Mouse (Mus musculus): ENCODE results near the gene Proca1. TPM values are rescaled to one million over a fixed set of nuclear protein-coding genes. Genes with fewer than 3 reads are reported as not detected.

Proca1 gene
- polyA plus RNA-seq, 2 experiments = 1.9 to 2.1 TPM

DNA sequence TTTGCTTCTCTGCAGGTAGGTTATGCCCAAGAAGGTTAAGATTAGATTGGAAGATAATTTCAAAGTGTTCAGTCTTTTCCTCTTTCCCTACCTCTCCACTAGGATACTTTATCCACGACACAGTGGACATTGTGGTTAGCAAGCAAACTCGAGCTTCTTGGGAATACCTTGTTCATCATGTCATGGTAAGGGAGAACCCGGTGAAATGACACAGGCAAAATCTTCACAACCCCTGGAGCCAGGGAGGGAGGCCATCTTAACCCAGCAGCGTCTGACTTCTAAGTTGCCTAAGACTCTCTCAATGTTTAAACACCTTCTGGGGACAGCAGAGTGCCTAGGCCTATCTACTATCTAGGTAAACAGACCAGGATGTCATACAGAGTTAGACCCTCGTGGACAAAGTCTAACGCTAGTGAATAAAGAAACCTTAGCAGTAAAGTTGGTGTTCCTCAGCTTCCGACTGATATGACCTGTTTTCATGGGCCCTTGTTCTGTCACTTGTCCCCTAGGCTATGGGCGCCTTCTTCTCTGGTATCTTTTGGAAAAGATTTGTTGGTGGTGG is 13.7 kb upstream of the Proca1 start:
- no peaks in the 10 kb centered on the region for H3K9me3 ChIP-seq (ENCODE audit: control insufficient read depth, low read length)
- no peak for TF ChIP-seq POLR2A (IDR thresholded peaks at IDR 0.05; ENCODE audit: borderline replicate concordance, extremely low read depth, insufficient read depth, insufficient read length)
- DNase-seq (ENCODE audit: low spot score) (no peak), ATAC-seq (ENCODE audit: low FRiP score, low read depth) (no peak)
- peaks cover 39% of the 10 kb centered on the region for H3K4me1 ChIP-seq (ENCODE audit: control insufficient read depth, insufficient read depth, low read length)
- peaks cover 31% of the 10 kb centered on the region for H3K36me3 ChIP-seq (ENCODE audit: control insufficient read depth, insufficient read depth, low read length)
- H3K4me3 ChIP-seq (replicated peaks; ENCODE audit: low read length) = peak overlapping the region; percentile 46
- no peaks in the 10 kb centered on the region for H3K27me3 ChIP-seq (ENCODE audit: control insufficient read depth, insufficient read depth, low read length)
- peak overlapping the region; percentile 94 for H3K27ac ChIP-seq (replicated peaks; ENCODE audit: low read depth, low read length)
- 27% methylated on average over 8 of the region's 8 CpGs for WGBS
- no peak overlapping the region; the same call in 1 of the 2 replicates for H3K9ac ChIP-seq (ENCODE audit: low read depth, low read length, severe bottlenecking)
- peak overlapping the region; percentile 97 for H3K4me2 ChIP-seq (replicated peaks; ENCODE audit: low read depth, low read length, severe bottlenecking)

GRCm38 (mm10) chr11:78180081-78180761 is 13.0 kb upstream of the Proca1 start:
- no peak overlapping the region for H3K4me3 ChIP-seq (replicated peaks; ENCODE audit: low read length)
- no peak for ATAC-seq (ENCODE audit: low FRiP score, low read depth)
- no peak overlapping the region for H3K9ac ChIP-seq (ENCODE audit: low read depth, low read length, severe bottlenecking)
- DNase-seq (ENCODE audit: low spot score) = no peak
- no peaks in the 10 kb centered on the region for H3K9me3 ChIP-seq (ENCODE audit: control insufficient read depth, low read length)
- H3K4me2 ChIP-seq (replicated peaks; ENCODE audit: low read depth, low read length, severe bottlenecking) = no peak overlapping the region
- peaks cover 31% of the 10 kb centered on the region for H3K36me3 ChIP-seq (ENCODE audit: control insufficient read depth, insufficient read depth, low read length)
- no peak for TF ChIP-seq POLR2A (IDR thresholded peaks at IDR 0.05; ENCODE audit: borderline replicate concordance, extremely low read depth, insufficient read depth, insufficient read length)
- no peak overlapping the region for H3K27ac ChIP-seq (replicated peaks; ENCODE audit: low read depth, low read length)
- H3K27me3 ChIP-seq (ENCODE audit: control insufficient read depth, insufficient read depth, low read length) = no peaks in the 10 kb centered on the region
- WGBS = 76% methylated on average over 6 of the region's 6 CpGs
- H3K4me1 ChIP-seq (ENCODE audit: control insufficient read depth, insufficient read depth, low read length) = peaks cover 39% of the 10 kb centered on the region

GRCm38 (mm10) chr11:78181830-78182357 is 11.3 kb upstream of the Proca1 start:
- no peak for DNase-seq (ENCODE audit: low spot score)
- Histone ChIP-seq H3K27ac (replicated peaks; ENCODE audit: low read depth, low read length) (no peak overlapping the region), H3K4me3 (replicated peaks; ENCODE audit: low read length) (peak overlapping the region; percentile 83), H3K4me1 (ENCODE audit: control insufficient read depth, insufficient read depth, low read length) (peaks cover 34% of the 10 kb centered on the region), H3K4me2 (replicated peaks; ENCODE audit: low read depth, low read length, severe bottlenecking) (peak overlapping the region; percentile 75), H3K36me3 (ENCODE audit: control insufficient read depth, insufficient read depth, low read length) (peaks cover 31% of the 10 kb centered on the region), H3K27me3 (ENCODE audit: control insufficient read depth, insufficient read depth, low read length) (no peaks in the 10 kb centered on the region), H3K9ac (ENCODE audit: low read depth, low read length, severe bottlenecking) (peak overlapping the region; percentile 87), H3K9me3 (ENCODE audit: control insufficient read depth, low read length) (no peaks in the 10 kb centered on the region)
- WGBS = 48% methylated on average over 2 of the region's 2 CpGs
- ATAC-seq (ENCODE audit: low FRiP score, low read depth) = no peak
- no peak for TF ChIP-seq POLR2A (IDR thresholded peaks at IDR 0.05; ENCODE audit: borderline replicate concordance, extremely low read depth, insufficient read depth, insufficient read length)

GRCm38 (mm10) chr11:78182450-78182849 is 10.7 kb upstream of the Proca1 start:
- peak overlapping the region; percentile 87 for H3K9ac ChIP-seq (ENCODE audit: low read depth, low read length, severe bottlenecking)
- peaks cover 31% of the 10 kb centered on the region for H3K36me3 ChIP-seq (ENCODE audit: control insufficient read depth, insufficient read depth, low read length)
- peaks cover 32% of the 10 kb centered on the region for H3K4me1 ChIP-seq (ENCODE audit: control insufficient read depth, insufficient read depth, low read length)
- no peaks in the 10 kb centered on the region for H3K9me3 ChIP-seq (ENCODE audit: control insufficient read depth, low read length)
- ATAC-seq (ENCODE audit: low FRiP score, low read depth) = no peak
- peak overlapping the region; percentile 83 for H3K4me3 ChIP-seq (replicated peaks; ENCODE audit: low read length)
- H3K4me2 ChIP-seq (replicated peaks; ENCODE audit: low read depth, low read length, severe bottlenecking) = peak overlapping the region; percentile 75
- TF ChIP-seq POLR2A (IDR thresholded peaks at IDR 0.05; ENCODE audit: borderline replicate concordance, extremely low read depth, insufficient read depth, insufficient read length) = no peak
- no peaks in the 10 kb centered on the region for H3K27me3 ChIP-seq (ENCODE audit: control insufficient read depth, insufficient read depth, low read length)
- H3K27ac ChIP-seq (replicated peaks; ENCODE audit: low read depth, low read length) = no peak overlapping the region
- no peak for DNase-seq (ENCODE audit: low spot score)
- 9% methylated on average over 7 of the region's 7 CpGs for WGBS

- Histone ChIP-seq H3K4me1 (ENCODE audit: control insufficient read depth, insufficient read depth, low read length) (peaks cover 30% of the 10 kb centered on the region), H3K4me2 (replicated peaks; ENCODE audit: low read depth, low read length, severe bottlenecking) (peak within 1 kb of the TSS; percentile 75), H3K9ac (ENCODE audit: low read depth, low read length, severe bottlenecking) (peak within 1 kb of the TSS; percentile 87), H3K9me3 (ENCODE audit: control insufficient read depth, low read length) (no peaks in the 10 kb centered on the region), H3K27me3 (ENCODE audit: control insufficient read depth, insufficient read depth, low read length) (no peaks in the 10 kb centered on the region), H3K36me3 (ENCODE audit: control insufficient read depth, insufficient read depth, low read length) (peaks cover 31% of the 10 kb centered on the region), H3K27ac (replicated peaks; ENCODE audit: low read depth, low read length) (peak within 1 kb of the TSS; percentile 89), H3K4me3 (replicated peaks; ENCODE audit: low read length) (peak within 1 kb of the TSS; percentile 83)
- DNase-seq (ENCODE audit: low spot score) (peak; percentile 99), ATAC-seq (ENCODE audit: low FRiP score, low read depth) (peak; percentile 89)
- WGBS = under 1% methylated on average over 38 of the region's 38 CpGs
- TF ChIP-seq POLR2A (IDR thresholded peaks at IDR 0.05; ENCODE audit: borderline replicate concordance, extremely low read depth, insufficient read depth, insufficient read length) = peak; percentile 94; the same call in 1 of the 2 replicates
Measured at GRCm38 (mm10) chr11:78182961-78183844, 10.0 kb upstream of the Proca1 start, which contains the start of gene Rpl23a. Rpl23a (minus strand) TSS chr11:78183584.
